Mouse (Mus musculus) small intestine, adult 2 months (tissue): ENCODE results near the gene Ppp1r18. TPM values are rescaled to one million over a fixed set of nuclear protein-coding genes. Genes with fewer than 3 reads are reported as not detected.
A peak's percentile ranks its signal among the peaks of the same experiment; 100 is the strongest.

Experiments used
- H3K27ac ChIP-seq: fragments of 200-500 bp; 2 replicates; pipeline ENCODE4 v1.5.1; 2012; ENCODE audit warnings: low read depth, low read length, control low read depth, inconsistent platforms; ENCODE audit not compliant: insufficient read depth
- H3K27me3 ChIP-seq: fragments of 200-500 bp; 2 replicates; pipeline ENCODE4 v1.6.1; 2012; ENCODE audit warnings: mild to moderate bottlenecking, moderate library complexity, low read length, inconsistent platforms; ENCODE audit not compliant: control insufficient read depth, insufficient read depth
- H3K36me3 ChIP-seq: fragments of 200-500 bp; 2 replicates; pipeline ENCODE4 v1.6.1; 2012; ENCODE audit warnings: mild to moderate bottlenecking, low read length, control low read depth, inconsistent platforms; ENCODE audit not compliant: control insufficient read depth, insufficient read depth
- H3K4me1 ChIP-seq: fragments of 200-500 bp; 2 replicates; pipeline ENCODE4 v1.6.1; 2012; ENCODE audit warnings: low read length, inconsistent platforms, mixed read lengths; ENCODE audit not compliant: control insufficient read depth, insufficient read depth, insufficient read length
- H3K4me3 ChIP-seq: fragments of 200-500 bp; 2 replicates; pipeline ENCODE4 v1.5.1; 2012; ENCODE audit warnings: low read depth, mild to moderate bottlenecking, control low read depth, inconsistent platforms, low read length, moderate library complexity
- CTCF ChIP-seq: fragments of 200-500 bp; IDR thresholded peaks from 2 replicates; pipeline ENCODE4 v1.5.1; 2012; ENCODE audit warnings: low read depth, mild to moderate bottlenecking, control low read depth, inconsistent platforms, low read length, moderate library complexity, mixed read lengths; ENCODE audit not compliant: insufficient replicate concordance, insufficient read length; ENCODE audit errors: extremely low read depth
- POLR2A ChIP-seq: fragments of 200-500 bp; IDR thresholded peaks from 2 replicates; pipeline ENCODE4 v1.6.1; 2012; ENCODE audit warnings: low read depth, mild to moderate bottlenecking, control low read depth, inconsistent platforms, low read length, moderate library complexity
- WGBS: fragments of 180-500 bp; shearing (Covaris S2); methylation state at CpG from one replicate; pipeline ENCODE4 v1.1.7; 2018; 5-methylcytosine and 5-hydroxymethylcytosine counted together
- polyA plus RNA-seq: library from polyadenylated mRNA; depleted of rRNA; stranded (reverse); fragments of >200 nt; gene quantifications from 2 replicates; pipeline ENCODE4 v1.2.3, GENCODE M21; 2012

The Ppp1r18 gene
- polyA plus RNA-seq, 1 experiment, result 22.0 TPM

DNA sequence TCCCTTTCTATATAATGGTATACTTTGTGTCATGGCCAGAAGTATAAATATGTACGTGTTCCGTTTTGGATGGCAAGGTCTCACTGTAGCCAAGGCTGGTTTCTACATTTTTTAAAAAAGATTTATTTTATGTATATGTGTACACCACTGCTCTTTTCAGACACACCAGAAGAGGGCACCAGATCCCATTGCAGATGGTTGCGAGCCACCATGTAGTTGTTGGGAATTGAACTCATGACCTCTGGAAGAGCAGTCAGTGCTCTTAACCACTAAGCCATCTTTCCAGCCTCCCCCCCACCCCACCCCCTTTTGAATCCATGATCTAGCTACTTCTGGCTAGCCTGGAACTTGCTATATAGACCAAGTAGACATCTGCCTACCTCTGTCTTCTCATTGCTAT is 21.9 kb upstream of the Ppp1r18 start:
- peaks cover 11% of the 10 kb centered on the region for H3K36me3 ChIP-seq
- H3K4me3 ChIP-seq, result no peak overlapping the region
- WGBS, result 94% methylated on average over 3 of the region's 3 CpGs
- TF ChIP-seq CTCF (no peak), POLR2A (no peak)
- H3K27ac ChIP-seq, result no peak overlapping the region
- H3K27me3 ChIP-seq, result no peaks in the 10 kb centered on the region
- no peaks in the 10 kb centered on the region for H3K4me1 ChIP-seq

DNA sequence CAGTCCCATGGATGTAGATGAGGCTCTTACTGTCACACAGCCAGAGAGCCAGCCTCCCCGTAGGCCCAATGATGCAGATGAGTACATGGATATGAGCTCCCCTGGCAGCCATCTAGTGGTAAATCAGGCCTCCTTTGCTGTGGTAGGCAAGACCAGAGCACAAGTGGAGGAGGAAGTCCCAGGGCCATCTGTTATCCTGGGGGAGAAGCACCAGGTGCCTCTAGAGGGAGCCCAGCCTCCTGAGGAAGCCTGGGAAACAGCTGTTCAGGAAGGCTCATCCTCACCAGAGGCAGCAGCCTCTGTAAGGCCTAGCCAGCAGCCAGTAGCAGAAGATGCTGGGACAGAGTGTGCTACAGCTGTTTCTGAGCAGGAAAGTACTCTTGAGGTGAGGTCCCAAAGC is 17.3 kb upstream of the Ppp1r18 start:
- Histone ChIP-seq H3K27ac (no peak overlapping the region), H3K4me1 (no peaks in the 10 kb centered on the region), H3K36me3 (peaks cover 33% of the 10 kb centered on the region), H3K27me3 (no peaks in the 10 kb centered on the region), H3K4me3 (no peak overlapping the region)
- WGBS, result 64% methylated on average over 1 of the region's 1 CpGs
- TF ChIP-seq CTCF (0 out of 2 replicates have a peak, but pooled peaks have one; percentile 28), POLR2A (no peak)

DNA sequence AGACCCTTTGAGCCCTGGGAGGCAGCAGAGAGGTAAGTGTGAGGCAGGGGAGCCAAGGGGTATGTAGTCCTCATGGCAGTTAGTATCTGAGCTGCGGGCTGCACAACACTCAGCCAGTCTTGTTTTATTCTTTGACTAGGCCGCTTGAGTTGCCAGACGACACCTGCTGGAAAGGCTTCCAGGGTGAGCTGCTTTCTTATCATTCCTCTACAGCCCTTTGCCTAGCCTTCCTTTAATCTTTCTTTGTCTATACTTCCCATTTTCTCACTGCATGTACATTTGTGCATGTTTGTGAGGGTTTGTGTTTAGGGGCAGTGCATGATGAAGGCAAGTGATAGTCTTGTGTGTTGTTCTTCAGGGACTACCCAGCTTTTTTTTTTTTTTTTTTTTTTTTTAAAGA is 14.4 kb upstream of the Ppp1r18 start:
- Histone ChIP-seq H3K27me3 (no peaks in the 10 kb centered on the region), H3K36me3 (peaks cover 33% of the 10 kb centered on the region), H3K27ac (no peak overlapping the region), H3K4me1 (no peaks in the 10 kb centered on the region), H3K4me3 (no peak overlapping the region)
- TF ChIP-seq CTCF (no peak), POLR2A (no peak)
- 93% methylated on average over 3 of the region's 3 CpGs for WGBS

DNA sequence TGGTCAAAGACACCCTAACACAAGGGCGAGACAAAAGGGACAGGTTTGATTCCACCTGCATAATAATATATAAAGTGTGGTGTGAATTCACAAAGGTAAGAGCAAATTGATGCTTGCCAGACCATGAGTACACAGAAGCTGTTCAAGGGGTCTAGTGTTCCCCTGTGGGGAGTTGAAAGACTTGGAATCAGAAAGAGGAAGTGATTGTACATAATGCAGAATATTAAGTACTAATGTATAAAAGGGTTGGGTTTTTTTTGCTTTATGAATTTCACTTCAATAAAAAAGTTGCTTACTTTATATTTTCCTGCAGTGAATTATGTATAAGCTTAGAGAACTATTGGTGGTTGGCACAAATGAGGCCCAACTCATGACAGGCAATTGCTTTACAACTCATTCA is 6.0 kb upstream of the Ppp1r18 start:
- TF ChIP-seq POLR2A (no peak), CTCF (no peak)
- Histone ChIP-seq H3K4me1 (peaks cover 2% of the 10 kb centered on the region; the same call in 1 of the 2 replicates), H3K36me3 (peaks cover 2% of the 10 kb centered on the region; the same call in 1 of the 2 replicates), H3K4me3 (no peak overlapping the region), H3K27me3 (no peaks in the 10 kb centered on the region), H3K27ac (no peak overlapping the region)
- WGBS, result 90% methylated on average over 1 of the region's 1 CpGs

DNA sequence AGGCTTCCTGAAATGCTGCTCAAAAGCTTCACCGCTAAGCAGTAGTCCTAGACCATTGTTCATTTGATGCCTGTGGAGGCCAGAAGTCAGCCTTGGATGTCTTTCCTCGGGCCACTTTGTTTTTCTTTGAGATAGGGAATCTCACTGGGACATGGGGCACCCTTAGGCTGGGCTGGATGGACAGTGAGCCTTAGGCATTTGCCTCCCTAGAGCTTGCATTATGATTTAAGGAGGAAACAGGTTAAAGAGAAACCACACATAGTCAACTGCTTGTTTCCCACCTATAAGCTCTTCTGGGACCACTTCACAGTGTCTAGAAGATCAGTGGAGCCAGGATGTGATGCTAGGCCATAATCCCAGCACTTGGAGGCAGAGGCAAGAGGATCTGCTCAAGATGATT is 5.6 kb upstream of the Ppp1r18 start:
- no peak overlapping the region for H3K4me3 ChIP-seq
- no peak for TF ChIP-seq CTCF
- no peak for TF ChIP-seq POLR2A
- peaks cover 2% of the 10 kb centered on the region; the same call in 1 of the 2 replicates for H3K36me3 ChIP-seq
- H3K27me3 ChIP-seq, result no peaks in the 10 kb centered on the region
- WGBS, result 73% methylated on average over 2 of the region's 2 CpGs
- H3K27ac ChIP-seq, result no peak overlapping the region
- peaks cover 2% of the 10 kb centered on the region; the same call in 1 of the 2 replicates for H3K4me1 ChIP-seq

DNA sequence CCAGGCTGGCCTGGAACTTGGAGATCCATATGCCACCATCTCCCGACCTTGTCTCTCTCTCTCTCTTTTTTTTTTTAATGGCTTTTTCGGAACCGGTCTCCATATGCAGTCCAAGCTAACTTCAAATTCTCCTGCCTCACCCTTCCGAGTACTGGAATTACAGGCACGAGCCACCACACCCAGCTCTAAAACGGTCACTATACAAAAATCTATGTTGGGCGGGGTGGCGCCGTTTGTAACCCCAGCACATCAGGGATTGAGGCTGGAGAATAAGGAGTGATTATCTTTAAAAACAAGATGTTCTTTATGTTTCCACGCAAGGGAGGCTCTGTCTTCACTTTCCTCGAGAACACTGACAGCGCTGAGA is 4.6 kb upstream of the Ppp1r18 start:
- H3K27me3 ChIP-seq, result no peaks in the 10 kb centered on the region
- H3K4me1 ChIP-seq, result peaks cover 5% of the 10 kb centered on the region; the same call in 1 of the 2 replicates
- no peak for TF ChIP-seq CTCF
- no peak for TF ChIP-seq POLR2A
- peak overlapping the region; percentile 85 for H3K4me3 ChIP-seq
- 3% methylated on average over 12 of the region's 12 CpGs for WGBS
- peak overlapping the region; percentile 31; the same call in 1 of the 2 replicates for H3K27ac ChIP-seq
- 0 out of 2 replicates have a peak, but pooled peaks cover 2% of the 10 kb centered on the region for H3K36me3 ChIP-seq

DNA sequence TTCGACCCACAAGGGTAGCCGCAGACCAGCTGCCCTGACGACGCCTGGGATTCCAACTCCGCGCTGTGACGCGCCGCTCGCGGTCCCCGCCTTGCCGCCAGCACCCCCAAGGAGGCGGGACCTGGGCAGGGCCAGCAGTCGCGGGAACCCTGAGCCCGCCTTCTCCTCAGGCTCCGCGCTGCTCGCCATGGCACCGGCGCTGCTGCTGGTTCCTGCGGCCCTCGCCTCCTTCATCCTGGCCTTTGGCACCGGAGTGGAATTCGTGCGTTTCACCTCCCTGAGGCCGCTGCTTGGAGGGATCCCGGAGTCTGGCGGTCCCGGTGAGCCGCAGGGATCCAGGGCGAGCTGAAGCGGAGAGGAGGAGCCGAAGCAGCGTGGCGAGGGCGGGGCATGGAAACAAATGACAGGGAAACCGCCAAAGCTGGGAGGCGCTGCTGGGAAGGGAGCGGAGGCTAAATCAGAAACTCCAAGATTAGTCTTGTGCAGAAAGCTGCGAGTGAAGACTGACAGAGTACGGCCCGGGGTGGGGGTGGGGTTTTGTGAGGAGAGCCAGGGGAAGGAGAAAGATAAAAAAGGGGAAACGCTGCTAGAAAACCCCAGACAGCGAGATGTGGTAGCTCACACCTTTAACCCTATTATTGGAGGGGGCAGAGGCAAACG is 4.1 kb upstream of the Ppp1r18 start, which contains the start of gene Nrm:
Gene Nrm (plus strand): TSS at position 121 of the 660 bp plus-strand sequence.
- H3K27ac ChIP-seq, result peak within 1 kb of the TSS; percentile 72; the same call in 1 of the 2 replicates
- under 1% methylated on average over 47 of the region's 47 CpGs for WGBS
- peaks cover 5% of the 10 kb centered on the region; the same call in 1 of the 2 replicates for H3K4me1 ChIP-seq
- H3K36me3 ChIP-seq, result 0 out of 2 replicates have a peak, but pooled peaks cover 2% of the 10 kb centered on the region
- H3K4me3 ChIP-seq, result peak within 1 kb of the TSS; percentile 85
- TF ChIP-seq CTCF (peak; percentile 52; the same call in 1 of the 2 replicates), POLR2A (peak; percentile 24; the same call in 1 of the 2 replicates)
- no peaks in the 10 kb centered on the region for H3K27me3 ChIP-seq
